Mouse (Mus musculus): Measurements from ENCODE around the gene Olfr433. TPM values are rescaled to one million over a fixed set of nuclear protein-coding genes. Genes with fewer than 3 reads are reported as not detected.

The Olfr433 gene
- total and polyA plus RNA-seq, 2 experiments from 2014 or later: not detected

- Histone ChIP-seq H3K27ac (ENCODE audit: low read depth, low read length) (no peak overlapping the region), H3K4me2 (ENCODE audit: low read depth) (no peak overlapping the region), H3K9ac (no peak overlapping the region), H3K36me3 (ENCODE audit: insufficient read depth) (no peaks in the 10 kb centered on the region), H3K27me3 (ENCODE audit: insufficient read depth, low read length) (no peaks in the 10 kb centered on the region), H3K9me3 (ENCODE audit: low read length) (no peaks in the 10 kb centered on the region), H3K4me3 (ENCODE audit: low read depth, low read length) (no peak overlapping the region), H3K4me1 (ENCODE audit: insufficient read depth) (no peaks in the 10 kb centered on the region)
- ATAC-seq (no peak), DNase-seq (no peak)
- no peak for TF ChIP-seq CTCF (IDR thresholded peaks at IDR 0.05; ENCODE audit: low read depth)
- 82% methylated on average over 3 of the region's 3 CpGs for WGBS
These were observed 12.5 kb downstream of the Olfr433 start for GRCm38 (mm10) chr1:174052981-174053380.

- H3K4me3 ChIP-seq (ENCODE audit: low read depth, low read length): no peak overlapping the region
- H3K9me3 ChIP-seq (ENCODE audit: low read length): no peaks in the 10 kb centered on the region
- H3K4me1 ChIP-seq (ENCODE audit: insufficient read depth): no peaks in the 10 kb centered on the region
These were observed 14.7 kb downstream of the Olfr433 start for GRCm38 (mm10) chr1:174055248-174055647.

GRCm38 (mm10) chr1:174066305-174066704, 25.8 kb downstream of the Olfr433 start, which contains the start of gene Olfr430:
Gene Olfr430, plus strand, starts transcription at chr1:174066605.
- Histone ChIP-seq H3K27ac (ENCODE audit: low read depth, low read length) (no peak within 1 kb of the TSS), H3K4me3 (ENCODE audit: low read depth, low read length) (no peak within 1 kb of the TSS), H3K27me3 (ENCODE audit: insufficient read depth, low read length) (no peaks in the 10 kb centered on the region), H3K9ac (no peak within 1 kb of the TSS), H3K36me3 (ENCODE audit: insufficient read depth) (no peaks in the 10 kb centered on the region), H3K4me2 (ENCODE audit: low read depth) (no peak within 1 kb of the TSS), H3K9me3 (ENCODE audit: low read length) (no peaks in the 10 kb centered on the region), H3K4me1 (ENCODE audit: insufficient read depth) (no peaks in the 10 kb centered on the region)
- DNase-seq (no peak), ATAC-seq (no peak)
- TF ChIP-seq CTCF (IDR thresholded peaks at IDR 0.05; ENCODE audit: low read depth): no peak
- WGBS: 93% methylated on average over 3 of the region's 3 CpGs

More at GRCm38 (mm10) chr1:174055248-174055647, 14.7 kb downstream of the Olfr433 start:
- no peak overlapping the region for H3K9ac ChIP-seq
- no peaks in the 10 kb centered on the region for H3K27me3 ChIP-seq (ENCODE audit: insufficient read depth, low read length)
- TF ChIP-seq CTCF (IDR thresholded peaks at IDR 0.05; ENCODE audit: low read depth): no peak
- no peak overlapping the region for H3K27ac ChIP-seq (ENCODE audit: low read depth, low read length)
- no peak overlapping the region for H3K4me2 ChIP-seq (ENCODE audit: low read depth)
- 80% methylated on average over 2 of the region's 2 CpGs for WGBS
- ATAC-seq (no peak), DNase-seq (no peak)
- H3K36me3 ChIP-seq (ENCODE audit: insufficient read depth): no peaks in the 10 kb centered on the region

GRCm38 (mm10) chr1:174084031-174084430, 43.5 kb downstream of the Olfr433 start, which contains the start of gene Olfr429:
Gene Olfr429, plus strand, starts transcription at chr1:174084331.
- H3K4me2 ChIP-seq (ENCODE audit: low read depth): no peak within 1 kb of the TSS

More at GRCm38 (mm10) chr1:174084031-174084430, 43.5 kb downstream of the Olfr433 start, which contains the start of gene Olfr429:
- Histone ChIP-seq H3K27ac (ENCODE audit: low read depth, low read length) (no peak within 1 kb of the TSS), H3K36me3 (ENCODE audit: insufficient read depth) (no peaks in the 10 kb centered on the region), H3K4me1 (ENCODE audit: insufficient read depth) (no peaks in the 10 kb centered on the region), H3K4me3 (ENCODE audit: low read depth, low read length) (no peak within 1 kb of the TSS), H3K9me3 (ENCODE audit: low read length) (no peaks in the 10 kb centered on the region), H3K27me3 (ENCODE audit: insufficient read depth, low read length) (no peaks in the 10 kb centered on the region), H3K9ac (no peak within 1 kb of the TSS)
- no peak for TF ChIP-seq CTCF (IDR thresholded peaks at IDR 0.05; ENCODE audit: low read depth)
- no peak for DNase-seq
- WGBS: 93% methylated on average over 2 of the region's 2 CpGs
- ATAC-seq: no peak

Other genes starting within 250 kb of the Olfr433 start
- 0.43 TPM in 1 of 2 replicates, not detected in the other for gene Ifi211, start 127.7 kb upstream of the Olfr433 start, total RNA-seq (2014; rRNA removed)
- gene Ifi211, start 127.7 kb upstream of the Olfr433 start, polyA plus RNA-seq (2015; fragmentation: Nextera tagmentation; extraction: Ambion mirVana): 0.35 and 0.48 TPM in 2 replicates
- 3.1 and 4.3 TPM in 2 replicates for gene Mndal, start 98.2 kb upstream of the Olfr433 start, total RNA-seq (2014; rRNA removed)
- gene Mndal, start 98.2 kb upstream of the Olfr433 start, polyA plus RNA-seq (2015; fragmentation: Nextera tagmentation; extraction: Ambion mirVana): 4.8 and 5.9 TPM in 2 replicates
- gene Ifi203, start 98.0 kb upstream of the Olfr433 start, total RNA-seq (2014; rRNA removed): 1.6 and 3.4 TPM in 2 replicates
- 2.3 and 2.9 TPM in 2 replicates for gene Ifi203, start 98.0 kb upstream of the Olfr433 start, polyA plus RNA-seq (2015; fragmentation: Nextera tagmentation; extraction: Ambion mirVana)
- gene Ifi202b, start 58.0 kb upstream of the Olfr433 start, total RNA-seq (2014; rRNA removed): not detected in 2 replicates
- not detected in 2 replicates for gene Ifi202b, start 58.0 kb upstream of the Olfr433 start, polyA plus RNA-seq (2015; fragmentation: Nextera tagmentation; extraction: Ambion mirVana)
- gene Ifi205, start 8.9 kb upstream of the Olfr433 start, total RNA-seq (2014; rRNA removed): 0.08 TPM in 1 of 2 replicates, not detected in the other
- gene Ifi205, start 8.9 kb upstream of the Olfr433 start, polyA plus RNA-seq (2015; fragmentation: Nextera tagmentation; extraction: Ambion mirVana): not detected in 2 replicates
- gene Olfr432, start 8.5 kb downstream of the Olfr433 start, total RNA-seq (2014; rRNA removed): not detected in 2 replicates
- gene Olfr432, start 8.5 kb downstream of the Olfr433 start, polyA plus RNA-seq (2015; fragmentation: Nextera tagmentation; extraction: Ambion mirVana): not detected in 2 replicates
- not detected in 2 replicates for gene Olfr430, start 25.9 kb downstream of the Olfr433 start, total RNA-seq (2014; rRNA removed)
- gene Olfr430, start 25.9 kb downstream of the Olfr433 start, polyA plus RNA-seq (2015; fragmentation: Nextera tagmentation; extraction: Ambion mirVana): not detected in 2 replicates
- not detected in 2 replicates for gene Olfr429, start 43.6 kb downstream of the Olfr433 start, total RNA-seq (2014; rRNA removed)
- gene Olfr429, start 43.6 kb downstream of the Olfr433 start, polyA plus RNA-seq (2015; fragmentation: Nextera tagmentation; extraction: Ambion mirVana): not detected in 2 replicates
- gene Olfr427, start 56.2 kb downstream of the Olfr433 start, total RNA-seq (2014; rRNA removed): not detected in 2 replicates
- gene Olfr427, start 56.2 kb downstream of the Olfr433 start, polyA plus RNA-seq (2015; fragmentation: Nextera tagmentation; extraction: Ambion mirVana): not detected in 2 replicates
- not detected in 2 replicates for gene Olfr231, start 80.5 kb downstream of the Olfr433 start, total RNA-seq (2014; rRNA removed)
- not detected in 2 replicates for gene Olfr231, start 80.5 kb downstream of the Olfr433 start, polyA plus RNA-seq (2015; fragmentation: Nextera tagmentation; extraction: Ambion mirVana)
- gene Olfr424, start 90.8 kb downstream of the Olfr433 start, total RNA-seq (2014; rRNA removed): not detected in 2 replicates
- gene Olfr424, start 90.8 kb downstream of the Olfr433 start, polyA plus RNA-seq (2015; fragmentation: Nextera tagmentation; extraction: Ambion mirVana): not detected in 2 replicates
- gene Olfr420, start 114.9 kb downstream of the Olfr433 start, total RNA-seq (2014; rRNA removed): not detected in 2 replicates
- gene Olfr420, start 114.9 kb downstream of the Olfr433 start, polyA plus RNA-seq (2015; fragmentation: Nextera tagmentation; extraction: Ambion mirVana): not detected in 2 replicates
- 0.08 and 0.14 TPM in 2 replicates for gene Spta1, start 132.1 kb downstream of the Olfr433 start, total RNA-seq (2014; rRNA removed)
- 0.02 and 0.03 TPM in 2 replicates for gene Spta1, start 132.1 kb downstream of the Olfr433 start, polyA plus RNA-seq (2015; fragmentation: Nextera tagmentation; extraction: Ambion mirVana)
- gene Olfr419, start 211.4 kb downstream of the Olfr433 start, total RNA-seq (2014; rRNA removed): not detected in 2 replicates
- not detected in 2 replicates for gene Olfr419, start 211.4 kb downstream of the Olfr433 start, polyA plus RNA-seq (2015; fragmentation: Nextera tagmentation; extraction: Ambion mirVana)

Data from forebrain, postnatal 0 days (tissue).